Mouse (Mus musculus): ENCODE results near the gene Ccnd1.

DNA sequence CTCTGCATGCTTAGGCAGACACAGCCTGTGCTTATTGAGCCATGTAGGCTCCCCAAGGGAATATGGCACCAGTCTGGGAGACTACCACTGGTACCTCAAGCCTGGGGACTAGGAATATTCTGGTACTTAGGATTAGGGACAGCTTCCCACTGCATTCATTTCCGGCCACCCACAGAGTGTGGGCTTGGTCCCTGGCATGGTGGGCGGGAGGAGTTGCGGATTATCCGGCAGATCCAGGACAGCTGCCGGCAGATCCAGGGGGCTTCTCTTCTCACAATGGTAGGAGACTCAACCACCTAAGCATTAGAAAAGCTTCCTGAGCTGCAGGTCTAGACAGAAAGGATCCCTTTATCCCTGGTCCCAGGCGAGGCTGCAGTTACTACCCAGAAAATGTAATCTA lies 41.2 kb downstream of the Ccnd1 start:
- no peak for TF ChIP-seq CTCF (IDR thresholded peaks at IDR 0.05; ENCODE audit: low read depth)
- no peak for TF ChIP-seq EP300 (IDR thresholded peaks at IDR 0.05; ENCODE audit: low read depth)
